Mouse (Mus musculus): ENCODE data around the gene Snhg11.

- TF ChIP-seq CTCF (IDR thresholded peaks at IDR 0.05): no peak
- no peak for TF ChIP-seq EP300 (IDR thresholded peaks at IDR 0.05; ENCODE audit: insufficient read depth, low read depth, low read length)
- no peak; the same call in 1 of the 2 replicates for TF ChIP-seq POLR2A (IDR thresholded peaks at IDR 0.05; ENCODE audit: insufficient read depth, low read depth, low read length)
Measured at GRCm38 (mm10) chr2:158408997-158409594, 33.7 kb downstream of the Snhg11 start.
